Mouse (Mus musculus): ENCODE measurements around the gene Theg. TPM values are rescaled to one million over a fixed set of nuclear protein-coding genes. Genes with fewer than 3 reads are reported as not detected.

Gene Theg
- total RNA-seq, 2 experiments from 2014 or later = 0.55 TPM; not detected in 1

- intact Hi-C loops (cut with DNase I) = no loop called here
- peak; percentile 79 to 91 for DNase-seq (ENCODE audit: low spot score in 2 of 2)
Measured at GRCm38 (mm10) chr10:79597051-79597935, 10.2 kb upstream of the Theg start.

GRCm38 (mm10) chr10:79595590-79595929 is 8.4 kb upstream of the Theg start:
- intact Hi-C loops (cut with DNase I) = loop anchor here (1.0 to 2.0 kb wide), 2 partner anchors 54 to 73 kb away; partner anchors contain the start of gene Tpgs1

GRCm38 (mm10) chr10:79594872-79595589 is 7.9 kb upstream of the Theg start:
- peak; percentile 78 to 81 for DNase-seq (ENCODE audit: low spot score in 2 of 2)

More at GRCm38 (mm10) chr10:79595590-79595929, 8.4 kb upstream of the Theg start:
- DNase-seq (ENCODE audit: low spot score in 2 of 2) = no peak

GRCm38 (mm10) chr10:79594111-79594510 is 7.0 kb upstream of the Theg start:
- DNase-seq (ENCODE audit: low spot score in 2 of 2) = no peak
- intact Hi-C loops (cut with DNase I) = loop anchor here (2.0 kb wide), 1 partner anchor 75 kb away; the partner anchor contains the start of gene Tpgs1

More at GRCm38 (mm10) chr10:79594872-79595589, 7.9 kb upstream of the Theg start:
- intact Hi-C loops (cut with DNase I) = loop anchor here (1.0 to 2.0 kb wide), 2 partner anchors 54 to 74 kb away; partner anchors contain the start of gene Tpgs1

- intact Hi-C loops (cut with DNase I) = no loop called here
- DNase-seq (ENCODE audit: low spot score in 2 of 2) = no peak
Measured at GRCm38 (mm10) chr10:79590702-79591101, 3.6 kb upstream of the Theg start.

- intact Hi-C loops (cut with DNase I) = no loop called here
- DNase-seq (ENCODE audit: low spot score in 2 of 2) = no peak
Measured at GRCm38 (mm10) chr10:79587752-79588126, 608 bp upstream of the Theg start.

GRCm38 (mm10) chr10:79586243-79586642 is 888 bp downstream of the Theg start:
- no peak for DNase-seq (ENCODE audit: low spot score in 2 of 2)
- intact Hi-C loops (cut with DNase I) = no loop called here

GRCm38 (mm10) chr10:79585723-79586122 is 1.4 kb downstream of the Theg start:
- DNase-seq (ENCODE audit: low spot score in 2 of 2) = no peak
- intact Hi-C loops (cut with DNase I) = no loop called here

- intact Hi-C loops (cut with DNase I) = no loop called here
- no peak for DNase-seq (ENCODE audit: low spot score in 2 of 2)
Measured at GRCm38 (mm10) chr10:79585136-79585535, 2.0 kb downstream of the Theg start.

- intact Hi-C loops (cut with DNase I) = no loop called here
- no peak for DNase-seq (ENCODE audit: low spot score in 2 of 2)
Measured at GRCm38 (mm10) chr10:79584426-79584825, 2.7 kb downstream of the Theg start.

GRCm38 (mm10) chr10:79584021-79584420 is 3.1 kb downstream of the Theg start:
- intact Hi-C loops (cut with DNase I) = no loop called here

GRCm38 (mm10) chr10:79581501-79581900 is 5.6 kb downstream of the Theg start:
- no peak for DNase-seq (ENCODE audit: low spot score in 2 of 2)
- intact Hi-C loops (cut with DNase I) = no loop called here

More at GRCm38 (mm10) chr10:79584021-79584420, 3.1 kb downstream of the Theg start:
- no peak for DNase-seq (ENCODE audit: low spot score in 2 of 2)

- peak; percentile 73 to 78 for DNase-seq (ENCODE audit: low spot score in 2 of 2)
- intact Hi-C loops (cut with DNase I) = no loop called here
Measured at GRCm38 (mm10) chr10:79580811-79581210, 6.3 kb downstream of the Theg start.

- intact Hi-C loops (cut with DNase I) = no loop called here
- no peak for DNase-seq (ENCODE audit: low spot score in 2 of 2)
Measured at GRCm38 (mm10) chr10:79580356-79580755, 6.8 kb downstream of the Theg start.

GRCm38 (mm10) chr10:79579781-79580180 is 7.3 kb downstream of the Theg start:
- intact Hi-C loops (cut with DNase I) = no loop called here
- no peak for DNase-seq (ENCODE audit: low spot score in 2 of 2)

GRCm38 (mm10) chr10:79578891-79579290 is 8.2 kb downstream of the Theg start:
- no peak for DNase-seq (ENCODE audit: low spot score in 2 of 2)
- intact Hi-C loops (cut with DNase I) = no loop called here

- intact Hi-C loops (cut with DNase I) = no loop called here
Measured at GRCm38 (mm10) chr10:79578276-79578675, 8.9 kb downstream of the Theg start.

GRCm38 (mm10) chr10:79577376-79577775 is 9.8 kb downstream of the Theg start:
- no peak for DNase-seq (ENCODE audit: low spot score in 2 of 2)
- intact Hi-C loops (cut with DNase I) = no loop called here

More at GRCm38 (mm10) chr10:79578276-79578675, 8.9 kb downstream of the Theg start:
- no peak for DNase-seq (ENCODE audit: low spot score in 2 of 2)

- intact Hi-C loops (cut with DNase I) = no loop called here
- no peak for DNase-seq (ENCODE audit: low spot score in 2 of 2)
Measured at GRCm38 (mm10) chr10:79575754-79576153, 11.4 kb downstream of the Theg start.

GRCm38 (mm10) chr10:79574796-79575195 is 12.3 kb downstream of the Theg start:
- intact Hi-C loops (cut with DNase I) = no loop called here
- DNase-seq (ENCODE audit: low spot score in 2 of 2) = no peak

Measured in left cerebral cortex, postnatal 14 days (tissue).